Mouse (Mus musculus) heart, embryonic 12.5 days (tissue): ENCODE measurements around the gene Acot3. TPM values are rescaled to one million over a fixed set of nuclear protein-coding genes. Genes with fewer than 3 reads are reported as not detected.
"Not testable (repeated sequence)": the region's sequence is repeated elsewhere in the genome, so short reads cannot be mapped to it uniquely, and the experiment has no call there.

Experiments
- ATAC-seq: fragments of 200-750 bp; cut with Nextera tagmentation; 2 replicates; pipeline ENCODE4 v1.8.0; 2017; ENCODE audit warnings: moderate TSS enrichment, moderate library complexity; ENCODE audit not compliant: insufficient number of reproducible peaks, low FRiP score
- H3K27ac ChIP-seq: fragments of 300-500 bp; sonication (generic); 2 replicates; pipeline ENCODE4 v1.5.1; 2016; ENCODE audit warnings: mild to moderate bottlenecking, moderate library complexity; ENCODE audit not compliant: poor library complexity, severe bottlenecking
- H3K27me3 ChIP-seq: fragments of 300-500 bp; sonication (generic); replicated peaks from 2 replicates; pipeline ENCODE4 v1.6.1; 2016; ENCODE audit warnings: mild to moderate bottlenecking, moderate library complexity
- H3K36me3 ChIP-seq: fragments of 300-500 bp; sonication (generic); 2 replicates; pipeline ENCODE4 v1.6.1; 2016; ENCODE audit warnings: mild to moderate bottlenecking, moderate library complexity
- H3K4me1 ChIP-seq: fragments of 300-500 bp; sonication (generic); replicated peaks from 2 replicates; pipeline ENCODE4 v1.6.1; 2016; ENCODE audit warnings: mild to moderate bottlenecking
- H3K4me2 ChIP-seq: fragments of 300-500 bp; sonication (generic); 2 replicates; pipeline ENCODE4 v1.6.1; 2016; ENCODE audit warnings: mild to moderate bottlenecking, moderate library complexity
- H3K4me3 ChIP-seq: fragments of 300-500 bp; sonication (generic); 2 replicates; pipeline ENCODE4 v1.5.1; 2016; ENCODE audit warnings: mild to moderate bottlenecking
- H3K9ac ChIP-seq: fragments of 300-500 bp; sonication (generic); 2 replicates; pipeline ENCODE4 v1.6.1; 2016; ENCODE audit warnings: mild to moderate bottlenecking, moderate library complexity
- H3K9me3 ChIP-seq: fragments of 300-500 bp; sonication (generic); replicated peaks from 2 replicates; pipeline ENCODE4 v1.6.1; 2016; ENCODE audit warnings: mild to moderate bottlenecking, moderate library complexity
- WGBS: fragments of 180-500 bp; shearing (Covaris S2); methylation state at CpG from one replicate; pipeline ENCODE4 v1.1.7; 2016; 5-methylcytosine and 5-hydroxymethylcytosine counted together
- polyA plus RNA-seq: library from polyadenylated mRNA; unstranded; fragments of >200 nt; fragmentation: Nextera tagmentation; extraction: Ambion mirVana; gene quantifications from 2 replicates; pipeline ENCODE4 v1.2.1, GENCODE M21; 2016

The Acot3 gene
- polyA plus RNA-seq, 1 experiment from 2014 or later: 0.64 TPM

DNA sequence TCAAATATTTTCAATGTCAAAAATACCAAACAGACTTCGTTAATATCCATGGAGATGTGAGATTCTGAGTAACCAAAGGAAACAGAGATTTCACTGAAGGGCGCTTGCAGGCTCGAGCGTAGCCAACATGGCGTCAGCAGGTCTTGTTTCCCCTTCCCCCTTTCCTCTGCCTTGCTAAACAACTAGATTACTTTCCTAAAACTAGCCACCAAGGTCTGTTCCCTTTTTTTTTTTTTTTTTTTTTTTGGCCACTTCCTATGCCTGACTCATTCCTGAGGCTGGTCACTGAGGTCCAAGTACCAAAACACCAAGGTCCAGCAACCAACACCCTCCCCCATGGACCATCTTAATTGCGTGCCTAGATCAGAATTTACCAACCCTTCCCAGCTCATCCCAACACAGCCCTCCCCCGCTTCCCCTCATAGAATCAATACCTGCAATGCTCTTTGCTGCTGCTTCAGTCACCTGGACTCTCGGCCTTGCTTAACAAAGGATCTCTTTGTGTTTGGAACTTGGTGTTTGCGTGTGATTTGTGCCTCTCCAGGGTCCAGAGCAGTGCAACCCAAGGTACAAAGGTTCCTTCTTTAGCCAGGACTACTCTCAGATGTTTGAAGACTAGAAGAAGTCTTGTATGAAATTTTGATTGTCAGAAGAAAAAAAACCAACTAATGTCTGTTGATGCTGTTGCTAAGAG is 28.7 kb upstream of the Acot3 start:
- Histone ChIP-seq H3K4me2 (no peak overlapping the region), H3K4me1 (peaks cover 5% of the 10 kb centered on the region; the same call in 1 of the 2 replicates), H3K27me3 (no peaks in the 10 kb centered on the region), H3K4me3 (no peak overlapping the region), H3K27ac (no peak overlapping the region), H3K9ac (no peak overlapping the region), H3K9me3 (0 out of 2 replicates have a peak, but pooled peaks cover 3% of the 10 kb centered on the region), H3K36me3 (no peaks in the 10 kb centered on the region)
- ATAC-seq: no peak
- 82% methylated on average over 9 of the region's 9 CpGs for WGBS

DNA sequence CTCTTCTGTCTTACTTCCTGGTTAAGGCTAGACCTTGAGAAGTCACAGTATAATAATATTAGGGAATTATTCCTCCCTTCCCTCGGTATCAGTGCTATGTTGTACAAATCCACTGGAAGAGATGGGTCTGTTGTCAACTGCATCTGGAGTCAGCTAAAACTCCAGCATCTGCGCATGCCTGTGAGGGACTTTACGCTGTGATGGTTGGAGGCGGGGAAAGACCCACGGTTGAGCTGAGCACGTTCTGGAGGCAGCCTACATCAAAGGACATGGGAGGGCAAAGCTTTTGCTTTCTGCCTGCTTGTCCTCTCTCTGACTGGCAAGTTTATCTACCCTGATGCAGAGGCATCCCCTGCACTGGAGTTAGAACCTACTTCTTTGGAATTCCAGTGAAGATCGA is 26.1 kb upstream of the Acot3 start:
- Histone ChIP-seq H3K4me2 (no peak overlapping the region), H3K9ac (no peak overlapping the region), H3K27ac (no peak overlapping the region), H3K4me3 (no peak overlapping the region), H3K4me1 (no peaks in the 10 kb centered on the region), H3K9me3 (0 out of 2 replicates have a peak, but pooled peaks cover 7% of the 10 kb centered on the region), H3K36me3 (no peaks in the 10 kb centered on the region), H3K27me3 (no peaks in the 10 kb centered on the region)
- 74% methylated on average over 7 of the region's 7 CpGs for WGBS
- no peak for ATAC-seq

DNA sequence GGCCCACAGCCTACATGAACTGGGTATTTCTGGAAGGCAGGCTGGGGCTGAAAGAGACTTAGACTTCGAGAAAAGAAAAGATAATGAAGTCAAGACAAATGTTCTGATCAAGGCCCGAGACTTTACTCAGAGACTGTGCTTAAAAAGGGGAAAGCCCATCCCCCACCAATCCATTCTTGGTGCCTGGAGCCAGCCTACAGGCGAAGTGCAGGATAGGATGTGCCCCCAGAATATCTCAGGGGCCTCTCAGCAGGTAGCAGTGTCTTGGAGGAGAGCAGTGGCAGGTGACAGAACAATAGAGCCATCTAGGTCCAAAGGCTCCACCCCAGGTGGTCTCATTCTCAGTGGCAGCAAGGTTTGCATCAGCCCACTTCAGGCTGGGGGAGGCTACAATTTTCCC is 23.6 kb upstream of the Acot3 start:
- H3K4me2 ChIP-seq, H3K27ac ChIP-seq, H3K27me3 ChIP-seq, H3K4me1 ChIP-seq, H3K4me3 ChIP-seq, H3K9ac ChIP-seq, H3K9me3 ChIP-seq, ATAC-seq, H3K36me3 ChIP-seq: not testable (repeated sequence)
- 67% methylated on average over 3 of the region's 3 CpGs for WGBS

DNA sequence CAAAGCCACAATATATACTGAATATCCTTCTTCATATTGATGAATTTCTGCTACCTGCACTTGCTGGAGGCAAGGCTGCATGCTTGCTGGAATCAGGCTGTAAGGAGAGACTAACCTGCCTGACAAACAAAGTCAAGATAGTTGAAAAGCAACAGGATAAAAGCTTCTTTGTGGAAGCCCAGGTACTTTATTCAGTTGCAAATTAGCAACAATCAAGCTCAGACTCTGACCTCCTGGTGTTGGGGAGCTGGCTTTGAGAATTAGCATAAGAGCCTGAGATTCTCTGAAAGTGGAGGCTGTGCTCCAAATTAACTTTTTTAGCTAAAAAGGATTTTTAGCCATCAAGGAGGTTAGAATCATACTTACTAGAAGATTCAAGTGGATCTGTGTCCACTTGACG is 22.9 kb upstream of the Acot3 start:
- ATAC-seq: not testable (repeated sequence)

DNA sequence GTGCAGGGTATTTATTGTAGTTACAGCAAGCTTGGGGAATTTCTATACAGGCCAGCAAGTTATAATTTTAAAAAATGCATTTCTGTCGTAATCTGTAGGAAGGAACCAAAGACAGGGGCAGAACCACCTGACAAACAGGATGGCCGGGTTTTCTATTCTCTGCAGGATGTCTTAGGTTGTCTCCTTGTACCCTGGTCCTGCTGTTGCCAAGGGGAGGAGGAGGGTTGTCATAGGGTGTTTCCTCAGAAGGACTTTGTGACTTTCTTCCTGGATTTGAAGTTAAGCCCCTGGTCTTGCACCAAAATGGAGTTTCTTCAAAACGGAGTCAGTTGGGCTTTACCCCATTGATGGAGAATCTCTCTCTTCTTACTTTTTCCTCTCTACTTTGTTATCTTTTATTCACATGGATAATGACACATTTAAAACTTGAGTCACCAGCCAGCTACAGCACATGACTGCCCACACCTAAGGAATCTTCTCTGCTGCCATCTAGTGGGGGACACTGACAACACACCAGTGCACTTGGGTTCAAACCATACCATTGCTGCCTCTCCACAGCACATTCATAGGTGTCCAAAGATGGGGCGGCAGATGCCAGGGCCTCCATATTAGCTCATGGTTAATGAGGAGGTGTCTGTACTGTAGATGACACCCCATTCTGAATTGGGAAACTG is 21.1 kb upstream of the Acot3 start:
- Histone ChIP-seq H3K27me3 (no peaks in the 10 kb centered on the region), H3K4me3 (no peak overlapping the region), H3K36me3 (no peaks in the 10 kb centered on the region), H3K9me3 (0 out of 2 replicates have a peak, but pooled peaks cover 4% of the 10 kb centered on the region), H3K4me2 (no peak overlapping the region), H3K4me1 (no peaks in the 10 kb centered on the region), H3K9ac (no peak overlapping the region), H3K27ac (no peak overlapping the region)
- WGBS: 57% methylated on average over 4 of the region's 4 CpGs
- ATAC-seq: peak; percentile 51

More for the DNA sequence above, 22.9 kb upstream of the Acot3 start:
- not testable (repeated sequence) for H3K27me3 ChIP-seq, H3K9me3 ChIP-seq, H3K4me3 ChIP-seq, H3K4me1 ChIP-seq, H3K9ac ChIP-seq, H3K36me3 ChIP-seq, H3K4me2 ChIP-seq, H3K27ac ChIP-seq
- WGBS: 91% methylated on average over 1 of the region's 1 CpGs

DNA sequence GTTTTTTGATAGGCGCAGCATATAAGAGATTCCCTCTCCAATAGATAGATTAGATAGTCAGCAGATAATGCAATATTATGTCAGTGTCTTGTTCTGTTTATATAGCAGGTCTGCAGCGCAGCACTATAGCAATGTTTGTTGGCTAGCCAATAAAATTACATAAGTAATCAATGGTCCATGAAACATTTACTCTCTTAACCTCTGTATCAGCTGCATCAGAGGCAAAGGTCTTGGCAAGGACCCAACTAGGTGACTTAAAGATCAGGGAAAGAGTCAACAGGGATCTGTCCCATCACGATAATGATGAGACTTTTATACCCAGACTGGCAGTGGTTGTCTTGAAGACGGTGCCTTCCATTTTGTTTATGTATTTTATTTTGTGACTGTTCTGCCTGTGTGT is 19.1 kb upstream of the Acot3 start:
- H3K9me3 ChIP-seq: 0 out of 2 replicates have a peak, but pooled peaks cover 4% of the 10 kb centered on the region
- H3K9ac ChIP-seq: no peak overlapping the region
- no peak overlapping the region for H3K4me3 ChIP-seq
- WGBS: 80% methylated on average over 4 of the region's 4 CpGs
- ATAC-seq: no peak
- no peaks in the 10 kb centered on the region for H3K36me3 ChIP-seq
- peaks cover 4% of the 10 kb centered on the region; the same call in 1 of the 2 replicates for H3K27me3 ChIP-seq
- no peak overlapping the region for H3K27ac ChIP-seq
- H3K4me1 ChIP-seq: no peaks in the 10 kb centered on the region
- H3K4me2 ChIP-seq: no peak overlapping the region

DNA sequence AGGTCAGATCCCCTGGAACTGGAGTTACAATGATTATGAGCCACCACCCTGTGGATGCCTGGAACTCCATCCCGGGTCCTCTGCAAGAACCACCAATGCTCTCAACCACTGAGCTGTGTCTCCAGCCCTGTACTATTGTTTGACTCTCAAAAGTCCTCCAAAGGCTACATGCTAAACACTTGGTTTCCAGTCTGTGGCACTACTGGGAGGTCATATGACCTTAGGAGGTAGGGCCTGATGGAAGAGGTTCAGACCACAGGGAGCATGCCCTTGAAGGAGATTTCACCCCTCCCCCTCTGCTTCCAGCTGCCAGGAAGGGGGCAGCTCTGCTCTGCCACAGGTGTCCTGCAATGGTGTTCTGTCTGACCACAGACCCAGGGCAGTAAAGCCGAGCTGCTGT is 18.6 kb upstream of the Acot3 start:
- not testable (repeated sequence) for ATAC-seq, H3K4me1 ChIP-seq, H3K9ac ChIP-seq, H3K27me3 ChIP-seq, H3K4me2 ChIP-seq, H3K36me3 ChIP-seq, H3K4me3 ChIP-seq, H3K27ac ChIP-seq, H3K9me3 ChIP-seq
- 65% methylated on average over 2 of the region's 2 CpGs for WGBS

DNA sequence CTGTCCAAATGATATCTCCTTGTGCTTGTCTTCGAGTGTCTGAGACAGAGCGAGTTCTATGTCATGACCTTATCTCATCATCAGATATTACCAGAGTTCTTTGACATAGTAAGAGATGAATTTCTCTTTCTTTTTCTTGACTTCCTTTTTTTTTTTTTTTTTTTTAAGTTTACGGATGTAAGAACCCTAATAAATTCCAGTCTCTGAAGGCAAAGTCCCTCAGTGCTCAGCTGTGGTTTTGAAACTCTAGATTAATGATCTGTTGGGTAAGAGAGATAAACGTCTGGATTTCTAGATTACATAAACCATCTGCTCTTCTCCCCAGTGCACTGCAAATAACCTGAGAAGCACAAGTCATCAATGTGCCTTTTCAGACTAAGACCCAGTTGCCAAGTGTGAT is 17.8 kb upstream of the Acot3 start:
- H3K9ac ChIP-seq: no peak overlapping the region
- no peak for ATAC-seq
- H3K36me3 ChIP-seq: no peaks in the 10 kb centered on the region
- WGBS: 52% methylated on average over 4 of the region's 4 CpGs
- no peaks in the 10 kb centered on the region for H3K9me3 ChIP-seq
- no peak overlapping the region for H3K4me3 ChIP-seq
- H3K4me1 ChIP-seq: no peaks in the 10 kb centered on the region
- H3K27ac ChIP-seq: no peak overlapping the region
- H3K4me2 ChIP-seq: no peak overlapping the region
- H3K27me3 ChIP-seq: peaks cover 4% of the 10 kb centered on the region; the same call in 1 of the 2 replicates

DNA sequence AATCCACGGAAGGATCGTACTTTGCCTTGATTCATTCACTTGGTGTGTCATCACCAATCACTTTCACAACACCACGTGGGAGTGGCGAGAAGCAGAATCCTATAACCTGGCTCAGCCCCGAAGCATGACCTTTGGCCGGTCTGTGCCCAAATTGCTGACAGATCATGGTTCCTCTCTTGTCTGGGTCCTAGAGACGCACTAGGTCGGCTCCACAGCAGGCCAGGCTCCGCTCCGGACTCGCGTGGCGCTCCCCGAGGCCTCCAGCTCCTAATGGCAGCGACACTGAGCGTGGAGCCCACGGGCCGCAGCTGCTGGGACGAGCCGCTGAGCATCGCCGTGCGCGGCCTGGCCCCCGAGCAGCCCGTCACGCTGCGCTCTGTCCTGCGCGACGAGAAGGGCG is 13.7 kb upstream of the Acot3 start, which contains the start of gene Acot4:
TSS of gene Acot4 (plus strand) at position 139 of the 400 bp plus-strand sequence.
- not testable (repeated sequence) for H3K27ac ChIP-seq, H3K4me1 ChIP-seq, H3K36me3 ChIP-seq, H3K9me3 ChIP-seq, H3K27me3 ChIP-seq, ATAC-seq
- Histone ChIP-seq H3K4me3 (peak within 1 kb of the TSS; percentile 56), H3K9ac (peak within 1 kb of the TSS; percentile 73), H3K4me2 (peak within 1 kb of the TSS; percentile 85)
- 8% methylated on average over 32 of the region's 32 CpGs for WGBS

DNA sequence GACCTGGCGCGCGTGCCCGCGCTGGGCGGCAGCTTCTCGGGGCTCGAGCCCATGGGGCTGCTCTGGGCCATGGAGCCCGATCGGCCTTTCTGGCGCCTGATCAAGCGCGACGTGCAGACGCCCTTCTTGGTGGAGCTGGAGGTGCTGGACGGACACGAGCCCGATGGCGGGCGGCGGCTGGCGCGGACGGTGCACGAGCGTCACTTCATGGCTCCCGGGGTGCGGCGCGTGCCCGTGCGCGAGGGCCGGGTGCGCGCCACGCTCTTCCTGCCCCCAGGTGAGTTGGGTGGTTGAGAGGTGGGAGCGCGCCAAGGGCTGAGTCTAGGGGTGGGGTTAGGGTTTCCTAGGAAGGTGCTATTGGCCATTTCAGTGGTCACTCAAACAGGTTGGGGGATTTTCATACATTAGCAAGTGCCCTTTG is 13.2 kb upstream of the Acot3 start, which contains the start of gene Gm49366:
TSS of gene Gm49366 (plus strand) at position 245 of the 421 bp plus-strand sequence.
- not testable (repeated sequence) for H3K9me3 ChIP-seq, H3K4me1 ChIP-seq, H3K27me3 ChIP-seq, H3K36me3 ChIP-seq, H3K27ac ChIP-seq, ATAC-seq
- Histone ChIP-seq H3K4me2 (peak within 1 kb of the TSS; percentile 85), H3K4me3 (peak within 1 kb of the TSS; percentile 56), H3K9ac (peak within 1 kb of the TSS; percentile 73)
- WGBS: 1% methylated on average over 39 of the region's 39 CpGs

DNA sequence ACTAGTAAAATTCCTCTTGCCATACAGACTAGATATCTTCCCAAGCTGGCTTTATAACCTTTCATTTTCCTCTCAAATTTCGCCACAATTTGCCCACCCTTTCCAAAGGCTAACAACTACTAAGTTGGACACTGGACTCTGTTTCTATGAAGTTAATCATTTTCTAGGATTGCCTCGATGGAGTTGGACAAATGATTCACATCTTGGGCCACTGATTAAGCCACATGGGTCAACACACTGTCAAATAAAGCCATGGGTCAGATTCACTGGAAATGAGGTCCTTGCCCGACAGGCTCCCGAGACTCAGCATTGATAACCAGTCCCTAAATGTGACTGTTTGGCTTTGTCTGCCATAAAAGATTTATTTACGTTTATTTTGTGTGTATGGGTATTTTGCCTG is 9.7 kb upstream of the Acot3 start:
- peaks cover 4% of the 10 kb centered on the region; the same call in 1 of the 2 replicates for H3K27me3 ChIP-seq
- no peak for ATAC-seq
- H3K9me3 ChIP-seq: peaks cover 9% of the 10 kb centered on the region
- no peak overlapping the region for H3K9ac ChIP-seq
- no peaks in the 10 kb centered on the region for H3K36me3 ChIP-seq
- no peak overlapping the region for H3K4me2 ChIP-seq
- H3K4me1 ChIP-seq: no peaks in the 10 kb centered on the region
- H3K4me3 ChIP-seq: no peak overlapping the region
- WGBS: 82% methylated on average over 5 of the region's 5 CpGs
- H3K27ac ChIP-seq: no peak overlapping the region
